Mouse (Mus musculus): ENCODE measurements around the gene Mvb12b.

Mvb12b gene

GRCm38 (mm10) chr2:33689155-33689879, 198.4 kb downstream of the Mvb12b start:
- in situ Hi-C loops (cut with MboI; ENCODE audit: low pct_unique_long_range_greater_than_20kb in 1 of 2, low sequenced_read_pairs in 2 of 2, unreplicated experiment in 1 of 2) = no loop called here

- in situ Hi-C loops (cut with MboI; ENCODE audit: low pct_unique_long_range_greater_than_20kb in 1 of 2, low sequenced_read_pairs in 2 of 2, unreplicated experiment in 1 of 2) = no loop called here
These were observed 204.2 kb downstream of the Mvb12b start for GRCm38 (mm10) chr2:33683594-33683993.

GRCm38 (mm10) chr2:33683095-33683494, 204.7 kb downstream of the Mvb12b start:
- in situ Hi-C loops (cut with MboI; ENCODE audit: low pct_unique_long_range_greater_than_20kb in 1 of 2, low sequenced_read_pairs in 2 of 2, unreplicated experiment in 1 of 2) = no loop called here

- in situ Hi-C loops (cut with MboI; ENCODE audit: low pct_unique_long_range_greater_than_20kb in 1 of 2, low sequenced_read_pairs in 2 of 2, unreplicated experiment in 1 of 2) = no loop called here
These were observed 205.5 kb downstream of the Mvb12b start for GRCm38 (mm10) chr2:33682219-33682618.

Data from mouse embryonic stem cell (cell line).